Mouse (Mus musculus) thymus, adult 2 months (tissue): Measurements from ENCODE around the gene Pcgf5.

Experiments used
- CTCF ChIP-seq: fragments of 200-500 bp; IDR thresholded peaks from 2 replicates; pipeline ENCODE4 v1.5.1; 2012; ENCODE audit warnings: mild to moderate bottlenecking, control low read depth, low read length, moderate library complexity, borderline replicate concordance; ENCODE audit not compliant: control insufficient read depth, poor library complexity, insufficient read depth; ENCODE audit errors: extremely low read depth
- POLR2A ChIP-seq: fragments of 200-500 bp; IDR thresholded peaks from 2 replicates; pipeline ENCODE4 v1.6.1; 2012; ENCODE audit warnings: mild to moderate bottlenecking, low read length, control low read depth, moderate library complexity; ENCODE audit not compliant: control insufficient read depth, poor library complexity, insufficient read depth; ENCODE audit errors: extremely low read depth

GRCm38 (mm10) chr19:36350181-36350580 is 2.1 kb downstream of the Pcgf5 start:
- TF ChIP-seq CTCF (no peak), POLR2A (no peak)
